Comparison of ENCODE assay signal across 8 mouse cellular contexts in the genomic region with DNA sequence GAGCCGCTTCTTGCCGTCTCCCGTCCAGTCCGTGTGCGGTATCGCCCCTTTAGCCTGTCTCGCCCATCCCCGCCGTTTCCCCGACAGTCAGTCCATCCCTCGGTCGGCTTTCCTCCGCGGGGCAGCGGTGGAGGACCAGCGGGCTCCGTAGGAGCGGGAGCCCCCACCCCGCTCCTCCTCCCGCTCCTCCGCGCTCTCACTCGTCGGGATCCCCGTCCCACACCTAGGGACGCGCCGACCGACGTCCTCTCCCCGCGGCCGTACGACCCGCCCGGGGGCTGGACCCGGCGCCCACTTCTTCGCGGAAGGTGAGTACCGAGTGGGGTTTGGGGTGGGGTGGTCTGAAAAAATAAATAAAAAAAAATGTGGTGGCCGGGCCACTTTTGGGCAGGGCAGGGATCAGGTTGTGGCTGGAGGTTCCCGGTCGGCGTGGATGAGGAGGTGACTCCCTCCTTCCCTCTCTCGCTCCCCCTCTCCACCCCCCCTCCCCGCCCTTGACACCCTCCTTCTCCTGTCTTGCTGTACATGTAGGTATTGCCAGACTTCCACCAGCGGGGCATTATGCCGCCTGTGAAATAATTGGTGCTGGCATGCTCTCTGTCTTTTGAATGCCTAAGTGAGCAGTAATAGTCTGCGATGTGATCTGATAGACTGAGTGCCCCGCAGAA. TPM values are rescaled to one million over a fixed set of nuclear protein-coding genes. Genes with fewer than 3 reads are reported as not detected.
DNase-seq lines count a peak whose midpoint lies in the region; ATAC-seq and TF ChIP-seq lines count a peak whose summit lies in the region.

No protein-coding gene starts in this region.

- peaks cover 16% of the 10 kb centered on the region for H3K4me1 ChIP-seq in heart, embryonic 15.5 days (replicated peaks)
- peaks cover 67% of the 10 kb centered on the region for H3K4me1 ChIP-seq in E14TG2a.4 (replicated peaks; ENCODE audit: low read depth, low read length)
- H3K4me1 ChIP-seq in forebrain, embryonic 16.5 days (replicated peaks; ENCODE audit: control insufficient read depth, insufficient read depth, low read length): peaks cover 12% of the 10 kb centered on the region

- H3K4me3 ChIP-seq in heart, embryonic 15.5 days: peak overlapping the region; percentile 75
- H3K4me3 ChIP-seq in E14TG2a.4 (replicated peaks; ENCODE audit: low read length): peak overlapping the region; percentile 99
- peak overlapping the region; percentile 94 for H3K4me3 ChIP-seq in forebrain, embryonic 16.5 days (replicated peaks; ENCODE audit: low read length)

- peak overlapping the region; percentile 83 for H3K4me2 ChIP-seq in heart, embryonic 15.5 days
- H3K4me2 ChIP-seq in forebrain, embryonic 16.5 days (ENCODE audit: low read length): peak overlapping the region; percentile 70

- no peak for ATAC-seq in heart, embryonic 15.5 days (replicated peaks; ENCODE audit: insufficient number of reproducible peaks, insufficient read depth, low FRiP score, low read depth)
- ATAC-seq in forebrain, embryonic 16.5 days: peak; percentile 6
- peak; percentile 12 for ATAC-seq in megakaryocyte-erythroid progenitor cell, adult 5-6 weeks (replicated peaks; ENCODE audit: low FRiP score, low TSS enrichment, poor library complexity, severe bottlenecking)

- no peaks in the 10 kb centered on the region for H3K9me3 ChIP-seq in heart, embryonic 15.5 days (replicated peaks)
- H3K9me3 ChIP-seq in E14TG2a.4 (ENCODE audit: low read length): no peaks in the 10 kb centered on the region
- no peaks in the 10 kb centered on the region for H3K9me3 ChIP-seq in forebrain, embryonic 16.5 days (ENCODE audit: control insufficient read depth, low read length)

- intact Hi-C loops in heart, postnatal 10 days (cut with DNase I): loop anchor here (2.0 to 5.0 kb wide), 4 partner anchors 66 to 199 kb away; a partner anchor contains a TSS

- H3K36me3 ChIP-seq in heart, embryonic 15.5 days: no peaks in the 10 kb centered on the region
- H3K36me3 ChIP-seq in E14TG2a.4 (ENCODE audit: insufficient read depth, low read length): peaks cover 22% of the 10 kb centered on the region
- no peaks in the 10 kb centered on the region for H3K36me3 ChIP-seq in forebrain, embryonic 16.5 days (ENCODE audit: control insufficient read depth, insufficient read depth)

- no peak for DNase-seq in heart, postnatal 10 days
- DNase-seq in cerebellum, adult 8-10 months: peak; percentile 67
- peak; percentile 34 to 53 for DNase-seq in layer of hippocampus, postnatal 14 days (ENCODE audit: low spot score in 2 of 2)
- no peak for DNase-seq in ovary, postnatal 36 days (ENCODE audit: low spot score)

- H3K27ac ChIP-seq in heart, embryonic 15.5 days: peak overlapping the region; percentile 96
- H3K27ac ChIP-seq in forebrain, embryonic 16.5 days (ENCODE audit: low read length): peak overlapping the region; percentile 94

- TF ChIP-seq CTCF in E14TG2a.4 (conservative IDR thresholded peaks at IDR 0.05; ENCODE audit: low read length): no peak

- H3K9ac ChIP-seq in heart, embryonic 15.5 days: peak overlapping the region; percentile 79
- peak overlapping the region; percentile 86 for H3K9ac ChIP-seq in forebrain, embryonic 16.5 days (replicated peaks; ENCODE audit: low read depth, low read length)

- under 1% methylated on average over 50 of the region's 51 CpGs for WGBS in heart, embryonic 15.5 days
- under 1% methylated on average over 51 of the region's 51 CpGs for WGBS in forebrain, embryonic 16.5 days

- H3K27me3 ChIP-seq in heart, embryonic 15.5 days: no peaks in the 10 kb centered on the region
- no peaks in the 10 kb centered on the region for H3K27me3 ChIP-seq in E14TG2a.4 (ENCODE audit: insufficient read depth, low read length)
- H3K27me3 ChIP-seq in forebrain, embryonic 16.5 days (replicated peaks; ENCODE audit: control insufficient read depth, insufficient read depth, low read length): no peaks in the 10 kb centered on the region

RNA-seq across cellular contexts. Expression of a gene that starts 0.5 kb away (rescaled TPM):
- 32.0 and 33.7 TPM in 2 replicates for polyA plus RNA-seq in heart, embryonic 15.5 days (2015; fragmentation: Nextera tagmentation; extraction: Ambion mirVana)
- total RNA-seq in heart, postnatal 10 days (2021): 10 to 100 TPM; 21.1 to 23.7 TPM
- 30.3 and 38.0 TPM in 2 replicates for polyA plus RNA-seq in forebrain, embryonic 16.5 days (2015; fragmentation: Nextera tagmentation; extraction: Ambion mirVana)
- 10 to 100 TPM; 18.7 to 20.9 TPM for total RNA-seq in layer of hippocampus, postnatal 14 days (2021)
- 10.0 and 11.8 TPM in 2 replicates for total RNA-seq in megakaryocyte-erythroid progenitor cell, adult 5-6 weeks (2014; fragmentation: Nextera tagmentation)
- total RNA-seq in megakaryocyte-erythroid progenitor cell, adult 5-6 weeks (2017): 10.1 and 13.3 TPM in 2 replicates

Comparison
In these comparisons a context has a peak if more than half of its experiments do, and no peak if none do; other contexts are left out.
1. DNase-seq: peak in cerebellum, adult 8-10 months (single experiment) and layer of hippocampus, postnatal 14 days (2 of 2); none in heart, postnatal 10 days (0 of 2) and ovary, postnatal 36 days (single experiment).
2. Peak in every context shown above with its lines, with median percentiles within 50 percentile points of each other: H3K4me3 ChIP-seq.